Mouse (Mus musculus) adrenal gland, adult (tissue): Measurements from ENCODE around the gene Mia2.

Experiments
- DNase-seq, 2 experiments: peaks; one replicate each; pipeline ENCODE4 v3.0.0; 2022 to 2023; ENCODE audit warnings: low spot score in 1 of 2; ENCODE audit not compliant: inconsistent age in 2 of 2

Mia2 gene

GRCm38 (mm10) chr12:59093543-59093942 lies 2.1 kb upstream of the Mia2 start:
- no peak for DNase-seq

- DNase-seq = no peak
These were observed 9.2 kb downstream of the Mia2 start for GRCm38 (mm10) chr12:59104771-59105170.

- DNase-seq = no peak
These were observed 10.3 kb downstream of the Mia2 start for GRCm38 (mm10) chr12:59105914-59106313.

GRCm38 (mm10) chr12:59106491-59106890 lies 10.9 kb downstream of the Mia2 start:
- no peak for DNase-seq

- no peak for DNase-seq
These were observed 12.3 kb downstream of the Mia2 start for GRCm38 (mm10) chr12:59107926-59108325.

- DNase-seq = no peak
These were observed 21.6 kb downstream of the Mia2 start for GRCm38 (mm10) chr12:59117184-59117583.

GRCm38 (mm10) chr12:59125426-59125825 lies 29.8 kb downstream of the Mia2 start:
- no peak for DNase-seq

- no peak for DNase-seq
These were observed 32.9 kb downstream of the Mia2 start for GRCm38 (mm10) chr12:59128501-59128900.

GRCm38 (mm10) chr12:59129038-59129437 lies 33.4 kb downstream of the Mia2 start:
- peak in 1 of 2 experiments; percentile 56 for DNase-seq

GRCm38 (mm10) chr12:59129592-59129991 lies 34.0 kb downstream of the Mia2 start:
- DNase-seq = peak; percentile 41 to 86

GRCm38 (mm10) chr12:59130249-59130648 lies 34.6 kb downstream of the Mia2 start:
- DNase-seq = peak; percentile 24 to 85

GRCm38 (mm10) chr12:59130651-59131577 lies 35.3 kb downstream of the Mia2 start:
- peak; percentile 97 to 98 for DNase-seq

GRCm38 (mm10) chr12:59131578-59131946 lies 36.0 kb downstream of the Mia2 start:
- no peak for DNase-seq

- DNase-seq = no peak
These were observed 36.9 kb downstream of the Mia2 start for GRCm38 (mm10) chr12:59132462-59132861.

GRCm38 (mm10) chr12:59132940-59133339 lies 37.3 kb downstream of the Mia2 start:
- peak in 1 of 2 experiments; percentile 42 for DNase-seq

GRCm38 (mm10) chr12:59133437-59133999 lies 37.9 kb downstream of the Mia2 start:
- DNase-seq = no peak

- no peak for DNase-seq
These were observed 39.5 kb downstream of the Mia2 start for GRCm38 (mm10) chr12:59135096-59135495.

GRCm38 (mm10) chr12:59135533-59136300 lies 40.1 kb downstream of the Mia2 start:
- DNase-seq = no peak

- DNase-seq = no peak
These were observed 41.4 kb downstream of the Mia2 start for GRCm38 (mm10) chr12:59137031-59137430.

- peak in 1 of 2 experiments; percentile 47 for DNase-seq
These were observed 43.8 kb downstream of the Mia2 start for GRCm38 (mm10) chr12:59139372-59139771.

- DNase-seq = no peak
These were observed 49.5 kb downstream of the Mia2 start for GRCm38 (mm10) chr12:59145130-59145529.

GRCm38 (mm10) chr12:59149691-59150090 lies 54.1 kb downstream of the Mia2 start:
- no peak for DNase-seq
